Mouse (Mus musculus): ENCODE data around the gene Vmn2r70.

Gene Vmn2r70
- long read RNA-seq, experiment 1: 0 reads
- long read RNA-seq, experiment 2: 0 reads

- intact Hi-C loops (cut with DNase I): no loop called here
Measured at GRCm38 (mm10) chr7:85569092-85569491, at the start of gene Vmn2r70. Vmn2r70 (minus strand) TSS chr7:85569192.

GRCm38 (mm10) chr7:85562787-85563186 is 6.2 kb downstream of the Vmn2r70 start, which contains the start of gene Vmn2r71:
Vmn2r71 (plus strand) TSS chr7:85563087.
- intact Hi-C loops (cut with DNase I): no loop called here

- intact Hi-C loops (cut with DNase I): no loop called here
Measured at GRCm38 (mm10) chr7:85543118-85543517, 25.9 kb downstream of the Vmn2r70 start.

GRCm38 (mm10) chr7:85542108-85542507 is 26.9 kb downstream of the Vmn2r70 start:
- intact Hi-C loops (cut with DNase I): no loop called here

Data from adrenal gland (tissue).